Mouse (Mus musculus): ENCODE measurements around the gene Rab25.

GRCm38 (mm10) chr3:88503881-88504746, 44.0 kb downstream of the Rab25 start:
- TF ChIP-seq CTCF (IDR thresholded peaks at IDR 0.05; ENCODE audit: control insufficient read depth, insufficient read depth, insufficient read length), result no peak
- no peak for TF ChIP-seq CEBPB (IDR thresholded peaks at IDR 0.05; ENCODE audit: low read depth)
- TF ChIP-seq USF1 (IDR thresholded peaks at IDR 0.05; ENCODE audit: low read depth), result no peak

All from C2C12 (cell line).